In genomic region chr6:34353658-34354353, GRCm38 (mm10) we compare ENCODE assay signal across 9 mouse cellular contexts. TPM values are rescaled to one million over a fixed set of nuclear protein-coding genes. Genes with fewer than 3 reads are reported as not detected.
DNase-seq lines count a peak whose midpoint lies in the region; ATAC-seq and TF ChIP-seq lines count a peak whose summit lies in the region.
"Had no signal": no experiment of that assay in that cellular context is flagged by ENCODE, and none has a peak within 500 bp of the region (broad histone marks: within the 10 kb centered on the region; RNA-seq: fewer than 3 reads in every experiment).

Gene Akr1b8, plus strand, starts transcription at chr6:34354119.

- peak within 1 kb of the TSS; percentile 40 for H3K9ac ChIP-seq in forebrain, embryonic 12.5 days
- H3K9ac ChIP-seq in intestine, postnatal 0 days (ENCODE audit: low read depth, low read length) = no peak within 1 kb of the TSS

- no peak for TF ChIP-seq CTCF in kidney, adult 2 months (conservative IDR thresholded peaks at IDR 0.05; ENCODE audit: insufficient read depth, insufficient read length, low read depth, low read length)
- TF ChIP-seq CTCF in intestine, postnatal 0 days (IDR thresholded peaks at IDR 0.05; ENCODE audit: low read depth) = no peak

- no peaks in the 10 kb centered on the region for H3K79me2 ChIP-seq in myocyte (ENCODE audit: control insufficient read depth, insufficient read depth)

- H3K27ac ChIP-seq in kidney, adult 2 months (ENCODE audit: insufficient read depth, low read depth, low read length) = no peak within 1 kb of the TSS
- H3K27ac ChIP-seq in forebrain, embryonic 12.5 days = 0 out of 2 replicates have a peak within 1 kb of the TSS, but pooled peaks have one; percentile 53
- H3K27ac ChIP-seq in intestine, postnatal 0 days (ENCODE audit: low read depth, low read length) = no peak within 1 kb of the TSS

- H3K4me1 ChIP-seq in kidney, adult 2 months (ENCODE audit: control insufficient read depth, insufficient read depth, low read length) = peaks cover 3% of the 10 kb centered on the region; the same call in 1 of the 2 replicates
- H3K4me1 ChIP-seq in forebrain, embryonic 12.5 days = peaks cover 9% of the 10 kb centered on the region
- H3K4me1 ChIP-seq in intestine, postnatal 0 days (replicated peaks; ENCODE audit: control insufficient read depth, insufficient read depth, low read length) = no peaks in the 10 kb centered on the region

- DNase-seq in kidney, adult 2 months = peak; percentile 2
- DNase-seq in kidney, postnatal 14 days = no peak
- peak; percentile 85 for DNase-seq in brain, adult 2 months (ENCODE audit: low read depth, low spot score)
- DNase-seq in right cerebral cortex, postnatal 36 days (ENCODE audit: low spot score in 2 of 2) = no peak
- no peak for DNase-seq in testis, postnatal 10 days (ENCODE audit: low spot score)

- peak; percentile 74 for ATAC-seq in forebrain, embryonic 12.5 days (ENCODE audit: low FRiP score)
- ATAC-seq in intestine, postnatal 0 days = 0 out of 2 replicates have a peak, but pooled peaks have one; percentile 12

- H3K27me3 ChIP-seq in kidney, adult 2 months (replicated peaks; ENCODE audit: control insufficient read depth, insufficient read depth, low read length) = no peaks in the 10 kb centered on the region
- H3K27me3 ChIP-seq in forebrain, embryonic 12.5 days = no peaks in the 10 kb centered on the region
- H3K27me3 ChIP-seq in intestine, postnatal 0 days (replicated peaks; ENCODE audit: control insufficient read depth, insufficient read depth, low read length) = no peaks in the 10 kb centered on the region
- H3K27me3 ChIP-seq in myocyte (ENCODE audit: control insufficient read depth, insufficient read depth, insufficient read length) = no peaks in the 10 kb centered on the region
- H3K27me3 ChIP-seq: CH12.LX had no signal

- 24% methylated on average over 16 of the region's 16 CpGs for WGBS in kidney, adult 2 months
- 13% methylated on average over 16 of the region's 16 CpGs for WGBS in forebrain, embryonic 12.5 days
- 20% methylated on average over 16 of the region's 16 CpGs for WGBS in intestine, postnatal 0 days

- peak within 1 kb of the TSS; percentile 36; the same call in 1 of the 2 replicates for H3K4me3 ChIP-seq in kidney, adult 2 months (ENCODE audit: insufficient read depth, low read depth, low read length)
- H3K4me3 ChIP-seq in forebrain, embryonic 12.5 days (replicated peaks) = peak within 1 kb of the TSS; percentile 23
- no peak within 1 kb of the TSS for H3K4me3 ChIP-seq in intestine, postnatal 0 days (ENCODE audit: low read depth, low read length)
- H3K4me3 ChIP-seq in myocyte = peak within 1 kb of the TSS; percentile 32

- TF ChIP-seq POLR2A in kidney, adult 2 months (IDR thresholded peaks at IDR 0.05; ENCODE audit: low read depth, low read length) = no peak
- TF ChIP-seq POLR2A in myocyte (IDR thresholded peaks at IDR 0.05; ENCODE audit: insufficient read length, low read depth) = peak; percentile 74

- H3K36me3 ChIP-seq in kidney, adult 2 months (ENCODE audit: control insufficient read depth, insufficient read depth, low read length) = no peaks in the 10 kb centered on the region
- no peaks in the 10 kb centered on the region for H3K36me3 ChIP-seq in forebrain, embryonic 12.5 days (replicated peaks)
- H3K36me3 ChIP-seq in intestine, postnatal 0 days (ENCODE audit: control insufficient read depth, insufficient read depth) = no peaks in the 10 kb centered on the region
- H3K36me3 ChIP-seq in myocyte (ENCODE audit: control insufficient read depth, insufficient read depth) = peaks cover 16% of the 10 kb centered on the region

- peak within 1 kb of the TSS; percentile 49 for H3K4me2 ChIP-seq in forebrain, embryonic 12.5 days
- H3K4me2 ChIP-seq in intestine, postnatal 0 days (replicated peaks; ENCODE audit: low read depth) = peak within 1 kb of the TSS; percentile 39
- peak within 1 kb of the TSS; percentile 98 for H3K4me2 ChIP-seq in myocyte (ENCODE audit: low read depth)

- no peaks in the 10 kb centered on the region for H3K9me3 ChIP-seq in forebrain, embryonic 12.5 days
- H3K9me3 ChIP-seq in intestine, postnatal 0 days (ENCODE audit: control insufficient read depth) = no peaks in the 10 kb centered on the region

- H3ac ChIP-seq in myocyte (ENCODE audit: control insufficient read depth, insufficient read length) = no peak within 1 kb of the TSS

TF ChIP-seq in myocyte, 11 proteins besides CTCF, POLR2A, EP300 and RAD21:
- TF ChIP-seq MAX (IDR thresholded peaks at IDR 0.05; ENCODE audit: low read depth) (no peak), CEBPB (IDR thresholded peaks at IDR 0.05; ENCODE audit: insufficient read depth, poor library complexity, severe bottlenecking) (no peak), POLR2AphosphoS2 (IDR thresholded peaks at IDR 0.05; ENCODE audit: insufficient read length, low read depth) (peak; percentile 66), TCF12 (IDR thresholded peaks at IDR 0.05; ENCODE audit: insufficient read depth, poor library complexity, severe bottlenecking) (no peak), MYOD1 (IDR thresholded peaks at IDR 0.05; ENCODE audit: control insufficient read depth in 1 of 3, insufficient read length in 2 of 3, low read depth in 2 of 3) (no peak), E2F4 (IDR thresholded peaks at IDR 0.05; ENCODE audit: insufficient read depth) (no peak), MYOG (IDR thresholded peaks at IDR 0.05; ENCODE audit: control insufficient read depth in 1 of 3, insufficient read depth in 1 of 3, insufficient read length in 2 of 3, low read depth in 2 of 3) (peak in 1 of 3 experiments; percentile 4), USF1 (IDR thresholded peaks at IDR 0.05; ENCODE audit: low read depth) (no peak), REST (IDR thresholded peaks at IDR 0.05; ENCODE audit: insufficient read depth, insufficient read length) (no peak)

RNA-seq across cellular contexts. Expression of gene Akr1b8, which starts in this region (rescaled TPM):
- polyA plus RNA-seq in kidney, adult 2 months (2012; rRNA removed) = 2.6 and 3.9 TPM in 2 replicates
- 13.6 and 18.5 TPM in 2 replicates for polyA plus RNA-seq in forebrain, embryonic 12.5 days (2016; fragmentation: Nextera tagmentation; extraction: Ambion mirVana)
- 5.8 and 6.5 TPM in 2 replicates for polyA plus RNA-seq in intestine, postnatal 0 days (2015; fragmentation: Nextera tagmentation; extraction: Ambion mirVana)
- polyA plus RNA-seq in myocyte (2012; fragmentation: generic; extraction: Trizol) = 167 TPM

Comparison
In these comparisons a context has a peak if more than half of its experiments do, and no peak if none do; other contexts are left out.
1. DNase-seq: peak in kidney, adult 2 months (single experiment) and brain, adult 2 months (single experiment); none in kidney, postnatal 14 days (single experiment), right cerebral cortex, postnatal 36 days (0 of 2) and testis, postnatal 10 days (single experiment).
2. H3K4me2 ChIP-seq: peak in every context shown above with its lines; median percentile 98 in myocyte; 49 in forebrain, embryonic 12.5 days; 39 in intestine, postnatal 0 days.